Mouse (Mus musculus): ENCODE results near the gene Olfr26. TPM values are rescaled to one million over a fixed set of nuclear protein-coding genes. Genes with fewer than 3 reads are reported as not detected.
"Not testable (repeated sequence)": the region's sequence is repeated elsewhere in the genome, so short reads cannot be mapped to it uniquely, and the experiment has no call there.

Olfr26 gene
- not detected for total RNA-seq (2021)
- long read RNA-seq, experiment 1, result 0 reads
- long read RNA-seq, experiment 2, result 0 reads

DNA sequence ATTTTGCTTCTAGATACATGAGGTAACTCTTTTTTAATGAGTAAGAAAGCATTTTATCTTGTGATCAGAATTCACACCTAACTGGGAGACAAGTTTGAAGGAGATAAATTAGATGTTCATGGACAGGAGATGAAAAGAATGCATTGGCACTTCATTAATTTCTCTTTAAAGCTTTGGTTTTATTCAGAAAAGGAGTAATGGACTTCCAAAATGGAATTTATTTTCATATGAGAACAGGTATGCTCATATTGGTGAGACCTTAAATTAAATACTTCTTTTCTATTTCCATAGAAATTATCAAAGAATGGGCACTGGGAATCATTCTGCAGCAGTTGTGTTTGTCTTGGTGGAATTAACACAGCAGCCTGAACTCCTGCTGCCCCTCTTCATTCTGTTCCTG lies at the start of gene Olfr26:
Olfr26 (plus strand) TSS at position 301 of the 400 bp plus-strand sequence.
- intact Hi-C loops (cut with DNase I), result no loop called here
- H3K4me3 ChIP-seq, result no peak within 1 kb of the TSS
- no peak within 1 kb of the TSS for H3K27ac ChIP-seq
- no peak for DNase-seq (ENCODE audit: extremely low spot score in 1 of 2, low spot score in 2 of 2)
- TF ChIP-seq CTCF (IDR thresholded peaks at IDR 0.05), result no peak

- peak; percentile 56 for TF ChIP-seq CTCF (IDR thresholded peaks at IDR 0.05)
- intact Hi-C loops (cut with DNase I), result loop anchor here (5.0 to 10.0 kb wide), 3 partner anchors 309 to 807 kb away; partner anchors contain the start of genes Olfr148 and Olfr957
- peak in 1 of 2 experiments; percentile 14 for DNase-seq (ENCODE audit: extremely low spot score in 1 of 2, low spot score in 2 of 2)
- no peak overlapping the region for H3K4me3 ChIP-seq
- no peak overlapping the region for H3K27ac ChIP-seq
Observed at GRCm38 (mm10) chr9:38805696-38806095, 49.2 kb upstream of the Olfr26 start.

DNA sequence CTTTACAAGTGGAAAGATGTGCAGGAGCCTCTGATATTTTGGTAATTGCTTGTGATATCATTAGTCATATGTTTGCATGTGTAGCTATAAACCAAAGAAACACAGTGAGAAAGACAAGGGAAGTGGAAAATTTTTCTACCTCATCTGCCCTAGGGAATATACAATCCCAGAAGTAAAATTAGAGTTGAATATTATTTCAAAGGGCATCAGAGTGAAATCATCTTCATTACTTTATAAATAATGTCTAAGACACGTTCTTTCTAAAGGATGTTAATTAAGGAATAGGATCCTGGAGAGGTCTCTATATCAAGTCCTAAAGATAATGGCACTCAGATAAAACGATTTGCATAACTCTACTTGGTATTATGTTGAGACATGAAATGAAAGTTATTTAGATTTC lies 40.5 kb upstream of the Olfr26 start, which contains the start of gene Olfr922:
Olfr922 (plus strand) TSS at position 301 of the 400 bp plus-strand sequence.
- TF ChIP-seq CTCF (IDR thresholded peaks at IDR 0.05), result no peak
- DNase-seq (ENCODE audit: extremely low spot score in 1 of 2, low spot score in 2 of 2), result no peak

DNA sequence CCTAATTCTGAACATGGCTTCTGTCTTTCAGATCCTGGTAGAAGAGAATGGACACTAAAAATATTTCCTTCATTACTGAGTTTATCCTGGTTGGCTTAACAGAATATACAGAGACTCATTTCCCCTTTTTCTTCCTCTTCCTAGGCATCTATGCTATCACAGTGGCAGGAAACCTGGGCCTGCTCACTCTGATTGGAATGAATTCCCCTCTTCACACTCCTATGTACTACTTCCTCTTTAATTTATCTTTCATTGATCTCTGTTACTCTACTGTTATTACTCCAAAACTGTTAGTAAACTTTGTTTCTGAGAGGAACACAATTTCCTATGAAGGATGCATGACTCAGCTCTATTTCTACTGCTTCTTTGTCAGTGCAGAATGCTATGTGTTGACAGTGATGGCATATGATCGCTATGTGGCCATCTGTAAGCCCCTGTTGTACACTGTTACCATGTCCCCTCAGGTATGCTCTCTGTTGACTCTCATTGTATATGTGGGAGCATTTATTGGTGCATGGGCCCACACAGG lies 39.3 kb upstream of the Olfr26 start:
- intact Hi-C loops (cut with DNase I), result no loop called here
- no peak for TF ChIP-seq CTCF (IDR thresholded peaks at IDR 0.05)
- H3K27ac ChIP-seq, result no peak overlapping the region
- no peak for DNase-seq (ENCODE audit: extremely low spot score in 1 of 2, low spot score in 2 of 2)
- no peak overlapping the region for H3K4me3 ChIP-seq

More for the DNA sequence above, 40.5 kb upstream of the Olfr26 start, which contains the start of gene Olfr922:
- no peak within 1 kb of the TSS for H3K27ac ChIP-seq
- no peak within 1 kb of the TSS for H3K4me3 ChIP-seq
- intact Hi-C loops (cut with DNase I), result no loop called here

GRCm38 (mm10) chr9:38826245-38826644 lies 28.6 kb upstream of the Olfr26 start, which contains the start of gene Olfr923:
Olfr923 (plus strand) TSS chr9:38826545.
- no peak for DNase-seq (ENCODE audit: extremely low spot score in 1 of 2, low spot score in 2 of 2)
- no peak within 1 kb of the TSS for H3K27ac ChIP-seq
- intact Hi-C loops (cut with DNase I), result loop anchor here (10.0 kb wide), 1 partner anchor 119 kb away; no protein-coding TSS in a partner anchor
- H3K4me3 ChIP-seq, result no peak within 1 kb of the TSS
- TF ChIP-seq CTCF (IDR thresholded peaks at IDR 0.05), result no peak

GRCm38 (mm10) chr9:38833027-38833426 lies 21.8 kb upstream of the Olfr26 start:
- DNase-seq (ENCODE audit: extremely low spot score in 1 of 2, low spot score in 2 of 2), result no peak
- no peak for TF ChIP-seq CTCF (IDR thresholded peaks at IDR 0.05)

GRCm38 (mm10) chr9:38844149-38844548 lies 10.7 kb upstream of the Olfr26 start, which contains the start of gene Olfr924:
Olfr924 (plus strand) TSS chr9:38844449.
- H3K4me3 ChIP-seq, result no peak within 1 kb of the TSS
- H3K27ac ChIP-seq, result no peak within 1 kb of the TSS
- intact Hi-C loops (cut with DNase I), result no loop called here
- no peak for TF ChIP-seq CTCF (IDR thresholded peaks at IDR 0.05)
- DNase-seq (ENCODE audit: extremely low spot score in 1 of 2, low spot score in 2 of 2), result no peak

More at GRCm38 (mm10) chr9:38833027-38833426, 21.8 kb upstream of the Olfr26 start:
- Histone ChIP-seq H3K4me3 (no peak overlapping the region), H3K27ac (no peak overlapping the region)
- intact Hi-C loops (cut with DNase I), result no loop called here

DNA sequence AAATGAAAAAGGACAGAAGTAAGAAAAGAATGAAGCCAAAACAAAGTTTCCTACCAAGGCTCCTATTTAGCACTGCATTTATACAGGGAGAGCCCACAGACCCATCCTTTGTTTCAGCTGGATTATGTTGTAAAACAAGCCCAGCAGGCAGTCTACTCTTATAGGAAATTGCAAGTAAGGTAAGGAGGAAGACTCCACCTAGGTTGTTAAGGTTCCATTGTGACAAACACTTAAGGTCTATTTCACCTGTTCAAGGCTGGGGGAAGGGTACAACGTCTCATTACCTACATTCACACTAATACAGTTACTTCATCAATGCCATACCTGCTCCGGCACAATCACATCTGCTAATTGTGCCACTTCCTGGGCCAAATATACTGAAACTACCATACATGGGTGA lies 20.0 kb downstream of the Olfr26 start:
- H3K27ac ChIP-seq; DNase-seq (ENCODE audit: extremely low spot score in 1 of 2, low spot score in 2 of 2); H3K4me3 ChIP-seq; intact Hi-C loops (cut with DNase I): not testable (repeated sequence)

GRCm38 (mm10) chr9:38876826-38877225 lies 22.0 kb downstream of the Olfr26 start, which contains the start of gene Olfr926:
Olfr926 (plus strand) TSS chr9:38877126.
- Histone ChIP-seq H3K4me3 (no peak within 1 kb of the TSS), H3K27ac (no peak within 1 kb of the TSS)
- TF ChIP-seq CTCF (IDR thresholded peaks at IDR 0.05), result no peak
- intact Hi-C loops (cut with DNase I), result no loop called here
- DNase-seq (ENCODE audit: extremely low spot score in 1 of 2, low spot score in 2 of 2), result no peak

Other genes starting within 250 kb of the Olfr26 start
- not detected for gene Olfr914, start 250.0 kb upstream of the Olfr26 start, total RNA-seq (2021)
- not detected for gene Olfr916, start 195.2 kb upstream of the Olfr26 start, total RNA-seq (2021)
- not detected for gene Olfr917, start 189.2 kb upstream of the Olfr26 start, total RNA-seq (2021)
- not detected for gene Olfr918, start 180.5 kb upstream of the Olfr26 start, total RNA-seq (2021)
- not detected for gene Olfr919, start 151.4 kb upstream of the Olfr26 start, total RNA-seq (2021)
- 1 to 10 TPM; 7.6 to 9.1 TPM for gene Vwa5a, start 136.8 kb upstream of the Olfr26 start, total RNA-seq (2021)
- not detected for gene Olfr920, start 102.8 kb upstream of the Olfr26 start, total RNA-seq (2021)
- not detected for gene Olfr921, start 82.0 kb upstream of the Olfr26 start, total RNA-seq (2021)
- gene Olfr922, start 40.4 kb upstream of the Olfr26 start, total RNA-seq (2021), result not detected
- gene Olfr923, start 28.5 kb upstream of the Olfr26 start, total RNA-seq (2021), result not detected
- gene Olfr924, start 10.6 kb upstream of the Olfr26 start, total RNA-seq (2021), result not detected
- gene Olfr926, start 22.1 kb downstream of the Olfr26 start, total RNA-seq (2021), result not detected
- gene Olfr930, start 74.7 kb downstream of the Olfr26 start, total RNA-seq (2021), result not detected
- not detected for gene Olfr933, start 117.3 kb downstream of the Olfr26 start, total RNA-seq (2021)
- gene Olfr934, start 133.3 kb downstream of the Olfr26 start, total RNA-seq (2021), result not detected
- gene Olfr935, start 144.6 kb downstream of the Olfr26 start, total RNA-seq (2021), result not detected
- not detected for gene Olfr146, start 168.3 kb downstream of the Olfr26 start, total RNA-seq (2021)
- not detected for gene Olfr937, start 209.9 kb downstream of the Olfr26 start, total RNA-seq (2021)
- gene Olfr938, start 223.8 kb downstream of the Olfr26 start, total RNA-seq (2021), result not detected

All from left cerebral cortex, adult 2 months (tissue).